Mouse (Mus musculus) megakaryocyte-erythroid progenitor cell, adult 5-6 weeks (primary cell): ENCODE results near the gene Pcnx3. TPM values are rescaled to one million over a fixed set of nuclear protein-coding genes. Genes with fewer than 3 reads are reported as not detected.

Source experiments
- ATAC-seq: replicated peaks from 2 replicates; pipeline ENCODE4 v1.8.0; 2016; ENCODE audit warnings: mild to moderate bottlenecking, inconsistent platforms; ENCODE audit not compliant: severe bottlenecking, poor library complexity, low FRiP score, low TSS enrichment
- total RNA-seq, 2 experiments: library from RNA; stranded (forward) in 1 of 2; stranded (reverse) in 1 of 2; fragments of 200-1000, 215-1000 nt in 1 of 2; fragments of >200 nt in 1 of 2; fragmentation: Nextera tagmentation in 1 of 2; gene quantifications; 2 replicates each; pipeline ENCODE4 v1.2.3; 2014 to 2017

Gene Pcnx3
- total RNA-seq, 2 experiments from 2014 or later = 14.4 to 72.0 TPM

- ATAC-seq = peak; percentile 3; the same call in 1 of the 2 replicates
Measured at GRCm38 (mm10) chr19:5649298-5649741, 39.4 kb downstream of the Pcnx3 start.

GRCm38 (mm10) chr19:5648401-5649297, 40.1 kb downstream of the Pcnx3 start:
- peak; percentile 88 for ATAC-seq

GRCm38 (mm10) chr19:5647791-5648190, 40.9 kb downstream of the Pcnx3 start:
- no peak for ATAC-seq

- ATAC-seq = no peak
Measured at GRCm38 (mm10) chr19:5646731-5647330, 41.9 kb downstream of the Pcnx3 start.

GRCm38 (mm10) chr19:5645280-5645679, 43.4 kb downstream of the Pcnx3 start:
- no peak for ATAC-seq

GRCm38 (mm10) chr19:5641641-5642040, 47.1 kb downstream of the Pcnx3 start:
- ATAC-seq = no peak

GRCm38 (mm10) chr19:5641021-5641420, 47.7 kb downstream of the Pcnx3 start:
- no peak for ATAC-seq

GRCm38 (mm10) chr19:5640339-5640738, 48.4 kb downstream of the Pcnx3 start:
- ATAC-seq = no peak

GRCm38 (mm10) chr19:5638416-5639005, 50.2 kb downstream of the Pcnx3 start:
- ATAC-seq = no peak

GRCm38 (mm10) chr19:5637069-5638047, 51.4 kb downstream of the Pcnx3 start, which contains the start of gene Rela:
Gene Rela, plus strand, starts transcription at chr19:5637483.
- peak; percentile 83 for ATAC-seq

GRCm38 (mm10) chr19:5636571-5637041, 52.1 kb downstream of the Pcnx3 start:
- ATAC-seq = no peak

GRCm38 (mm10) chr19:5636036-5636570, 52.6 kb downstream of the Pcnx3 start:
- ATAC-seq = no peak

GRCm38 (mm10) chr19:5632120-5632519, 56.6 kb downstream of the Pcnx3 start:
- ATAC-seq = no peak

- no peak for ATAC-seq
Measured at GRCm38 (mm10) chr19:5629907-5630306, 58.8 kb downstream of the Pcnx3 start.

- no peak for ATAC-seq
Measured at GRCm38 (mm10) chr19:5625311-5625710, 63.4 kb downstream of the Pcnx3 start.

GRCm38 (mm10) chr19:5621884-5622283, 66.8 kb downstream of the Pcnx3 start:
- ATAC-seq = no peak

GRCm38 (mm10) chr19:5620007-5620406, 68.7 kb downstream of the Pcnx3 start:
- no peak for ATAC-seq

- ATAC-seq = no peak
Measured at GRCm38 (mm10) chr19:5614953-5615352, 73.8 kb downstream of the Pcnx3 start.
